Mouse (Mus musculus): ENCODE measurements around the gene Srrm3.

Srrm3 gene

DNA sequence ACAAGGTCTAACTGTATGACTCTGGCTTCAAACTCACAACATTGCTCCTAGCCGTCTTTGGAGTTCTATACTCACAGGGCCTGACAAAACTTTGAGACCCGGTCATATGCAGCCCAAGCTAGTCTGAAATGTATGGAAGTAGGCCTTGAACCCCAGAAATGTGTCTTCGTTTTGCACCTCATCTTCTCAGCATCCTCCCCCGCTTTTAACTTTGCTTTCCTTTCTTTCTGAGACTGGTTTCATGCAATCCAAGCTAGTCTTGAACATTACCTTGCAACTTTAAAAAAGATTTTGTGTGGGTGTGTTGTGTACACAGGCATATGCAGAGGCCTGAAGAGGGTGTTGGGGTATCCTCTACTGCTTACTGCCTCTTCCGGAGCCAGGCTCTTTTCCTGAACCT is 97.6 kb downstream of the Srrm3 start:
- no peak for DNase-seq (ENCODE audit: low read depth)

DNA sequence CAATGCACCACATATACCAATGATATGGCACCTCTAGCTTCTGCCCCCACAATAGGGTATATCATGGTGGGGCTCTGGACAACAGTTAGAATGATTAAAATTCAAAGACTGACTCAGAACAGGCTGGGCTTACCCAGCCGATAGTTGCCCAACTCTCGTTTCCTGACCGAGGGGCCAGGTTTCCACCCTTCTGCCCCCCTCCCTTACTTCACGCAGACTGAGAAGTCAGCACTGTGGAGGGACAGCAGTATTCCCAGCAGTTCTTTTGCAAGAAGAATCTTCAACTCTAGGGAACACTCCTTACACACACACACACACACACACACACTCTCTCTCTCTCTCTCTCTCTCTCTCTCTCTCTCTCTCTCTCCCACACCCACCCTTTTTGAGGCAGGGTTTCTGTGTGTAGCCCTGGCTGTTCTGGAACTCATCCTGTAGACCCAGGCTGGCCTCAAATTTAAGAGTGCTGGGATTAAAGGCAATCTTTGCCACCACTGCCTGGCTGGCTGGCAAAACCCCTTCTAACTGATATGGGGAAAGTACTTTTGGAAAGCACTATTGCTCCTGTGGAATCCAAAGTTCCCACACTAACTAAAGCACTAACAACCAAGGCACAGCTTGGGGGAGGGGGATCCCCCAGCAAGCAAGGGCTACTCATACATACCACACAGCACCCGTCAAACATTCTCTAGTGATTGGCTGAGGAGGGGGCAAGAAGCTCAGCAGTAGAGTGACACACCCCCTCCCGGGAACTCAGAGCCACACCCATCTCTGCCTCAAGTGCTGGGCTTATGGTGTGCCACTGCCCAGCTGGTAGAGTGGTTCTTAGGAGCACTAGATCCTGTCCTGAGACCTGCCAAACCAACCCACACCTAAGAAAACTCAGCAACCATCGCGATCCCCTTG is 98.9 kb downstream of the Srrm3 start:
- DNase-seq (ENCODE audit: low read depth), result no peak

DNA sequence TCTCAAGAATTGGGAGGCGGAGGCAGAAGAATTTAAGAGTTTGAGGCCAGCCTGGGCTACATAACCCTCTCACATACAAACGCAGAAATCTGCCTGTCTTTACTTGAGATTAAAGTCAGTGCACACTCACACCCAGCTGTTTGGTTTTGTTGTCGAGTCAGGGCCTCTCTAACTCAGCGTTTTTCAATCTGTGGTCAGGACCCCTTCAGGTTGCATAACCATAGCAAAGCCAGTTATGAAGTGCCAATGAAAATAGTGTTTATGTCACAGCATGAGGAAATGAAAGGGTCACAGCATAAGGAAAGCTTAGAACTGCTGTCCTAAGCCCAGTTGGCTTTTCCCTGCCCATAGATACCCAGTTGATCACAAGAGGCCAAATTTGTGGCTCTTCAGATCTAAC is 100.2 kb downstream of the Srrm3 start:
- DNase-seq (ENCODE audit: low read depth), result no peak

DNA sequence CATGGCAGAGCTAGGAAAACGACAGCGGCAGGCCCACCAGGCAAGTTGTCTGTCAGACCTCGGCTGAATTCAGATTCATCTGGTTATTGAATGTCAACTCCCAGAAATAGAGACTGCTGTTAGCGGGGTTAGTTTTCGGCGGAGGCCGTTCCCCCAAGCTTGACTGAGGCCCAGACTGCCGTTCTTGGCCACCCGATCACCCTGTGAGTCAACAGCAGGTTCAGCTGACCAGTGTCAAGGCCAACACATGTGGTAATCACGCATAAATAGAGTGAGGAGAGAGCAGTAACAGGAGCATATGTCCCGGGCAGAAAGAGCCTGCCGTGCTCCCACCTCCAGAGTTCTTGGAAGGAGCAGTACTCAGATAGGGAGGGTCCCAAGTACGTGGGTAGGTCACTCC is 100.6 kb downstream of the Srrm3 start:
- DNase-seq (ENCODE audit: low read depth), result no peak

DNA sequence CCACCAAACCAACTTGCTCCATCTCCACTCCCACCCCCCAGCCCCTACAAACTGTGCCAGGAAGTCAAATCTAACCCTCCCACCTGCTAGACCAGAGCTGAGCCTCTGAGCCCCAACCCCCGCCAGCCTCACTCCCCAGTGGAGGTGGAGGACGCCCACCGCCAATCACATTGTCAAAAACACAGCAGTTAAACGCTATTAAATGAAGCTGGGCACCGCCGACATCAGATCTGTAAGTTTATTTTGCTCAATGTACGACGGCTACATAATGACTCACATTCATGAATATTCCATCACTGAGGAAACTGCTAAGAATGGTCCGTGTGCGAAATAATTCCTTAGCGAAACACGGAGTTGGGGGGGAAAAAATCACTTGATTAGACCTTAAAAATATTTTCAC is 101.5 kb downstream of the Srrm3 start:
- DNase-seq (ENCODE audit: low read depth), result no peak

DNA sequence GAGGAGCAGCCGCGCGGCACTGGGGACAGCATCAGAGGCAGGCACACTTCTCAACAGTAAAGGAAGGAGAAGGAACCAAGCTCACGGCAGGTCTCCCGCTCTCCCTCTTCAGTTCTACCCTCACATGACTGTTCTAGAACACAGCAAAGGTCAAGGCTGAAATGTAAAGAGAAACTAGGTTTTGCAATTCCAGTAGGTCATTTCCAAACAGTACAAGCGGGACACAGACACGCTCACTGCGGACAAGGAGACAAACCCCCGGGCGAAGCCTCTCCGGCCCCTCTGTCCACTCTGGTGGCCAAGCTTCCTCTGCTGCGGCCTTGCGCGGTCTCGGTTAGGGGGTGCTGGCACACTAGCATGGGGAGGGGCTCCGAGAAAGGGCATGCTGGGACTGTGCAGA is 102.3 kb downstream of the Srrm3 start:
- DNase-seq (ENCODE audit: low read depth), result no peak

DNA sequence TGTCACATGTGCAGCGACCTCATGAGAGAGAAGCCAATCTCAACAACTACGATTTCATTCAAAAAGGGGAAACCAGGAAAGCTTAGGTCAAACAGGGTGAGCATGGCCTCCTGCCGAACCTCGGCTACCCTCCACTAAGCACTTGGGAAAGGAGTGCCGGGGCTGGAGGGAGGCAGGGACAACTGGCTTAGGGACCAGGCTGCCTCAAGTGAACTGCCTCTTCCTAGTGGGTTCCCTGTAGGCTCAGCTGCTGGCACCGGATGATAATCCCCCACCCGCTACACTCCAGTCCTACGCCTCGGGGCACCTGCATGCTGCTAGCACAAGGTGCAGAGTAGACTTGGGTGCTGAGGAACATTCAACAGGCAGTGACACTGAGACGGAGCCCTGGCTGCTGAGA is 103.0 kb downstream of the Srrm3 start:
- DNase-seq (ENCODE audit: low read depth), result no peak

DNA sequence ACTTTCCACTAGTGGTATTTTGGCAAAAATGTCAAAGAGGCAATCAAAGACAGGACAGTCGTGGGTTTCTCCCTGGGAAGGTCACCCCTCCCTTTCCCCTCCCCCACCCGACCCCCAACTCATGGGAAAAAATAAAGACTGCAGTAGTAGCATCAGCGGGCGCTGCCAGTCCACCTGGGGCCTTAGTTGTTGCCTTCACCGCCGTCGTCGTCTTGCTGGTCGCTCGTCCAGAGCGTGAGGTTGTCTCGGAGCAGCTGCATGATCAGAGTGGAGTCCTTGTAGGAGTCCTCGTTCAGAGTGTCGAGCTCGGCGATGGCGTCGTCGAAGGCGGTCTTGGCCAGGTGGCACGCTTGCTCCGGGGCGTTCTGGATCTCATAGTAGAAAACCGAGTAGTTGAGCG is 104.1 kb downstream of the Srrm3 start:
- no peak for DNase-seq (ENCODE audit: low read depth)

DNA sequence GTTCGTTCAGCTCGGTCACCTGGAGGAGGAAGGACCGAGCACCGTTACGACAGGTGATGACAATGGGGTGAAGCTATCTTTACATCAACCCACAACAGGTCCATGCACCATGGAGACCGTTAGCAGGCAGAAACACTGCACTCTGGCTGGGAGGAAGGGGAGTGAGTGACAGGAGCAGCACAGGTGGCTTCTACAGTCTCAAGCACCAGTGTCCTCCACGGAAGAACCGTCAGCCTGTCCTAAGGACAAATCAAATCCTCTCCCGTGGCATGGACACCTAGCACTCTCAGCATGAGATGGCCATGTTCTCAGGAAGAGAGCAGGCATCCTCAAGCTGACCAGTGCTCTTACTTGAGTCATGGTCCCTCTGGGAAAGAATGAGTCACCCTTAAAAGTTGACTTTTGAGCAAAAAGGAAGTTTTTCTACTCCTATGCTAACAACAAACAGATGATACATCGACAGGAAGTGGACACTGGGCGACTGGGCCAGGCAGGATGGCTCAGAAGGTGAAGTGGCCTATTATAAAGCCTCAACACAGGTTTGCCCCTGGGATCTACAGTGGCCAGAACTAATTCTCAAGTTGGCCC is 105.0 kb downstream of the Srrm3 start:
- no peak for DNase-seq (ENCODE audit: low read depth)

DNA sequence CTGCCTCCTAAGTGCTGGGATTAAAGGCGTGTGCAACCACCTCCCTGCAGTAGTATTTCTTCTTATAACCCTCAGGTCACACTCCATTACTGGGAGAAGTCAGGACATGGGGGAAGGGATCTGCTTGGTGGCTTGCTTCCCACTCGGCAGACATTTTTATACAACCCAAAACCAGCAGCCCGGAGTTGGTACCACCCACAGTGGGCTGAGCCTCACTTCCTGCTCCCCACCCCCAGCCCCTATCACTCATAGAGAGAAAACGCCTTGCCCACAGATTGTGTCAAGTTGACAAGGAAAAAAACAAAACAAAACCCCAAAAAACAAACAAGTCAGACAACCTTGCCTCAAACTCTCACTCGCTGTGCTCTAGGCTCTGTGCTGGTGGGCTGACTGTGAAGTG is 106.5 kb downstream of the Srrm3 start:
- DNase-seq (ENCODE audit: low read depth), result no peak

DNA sequence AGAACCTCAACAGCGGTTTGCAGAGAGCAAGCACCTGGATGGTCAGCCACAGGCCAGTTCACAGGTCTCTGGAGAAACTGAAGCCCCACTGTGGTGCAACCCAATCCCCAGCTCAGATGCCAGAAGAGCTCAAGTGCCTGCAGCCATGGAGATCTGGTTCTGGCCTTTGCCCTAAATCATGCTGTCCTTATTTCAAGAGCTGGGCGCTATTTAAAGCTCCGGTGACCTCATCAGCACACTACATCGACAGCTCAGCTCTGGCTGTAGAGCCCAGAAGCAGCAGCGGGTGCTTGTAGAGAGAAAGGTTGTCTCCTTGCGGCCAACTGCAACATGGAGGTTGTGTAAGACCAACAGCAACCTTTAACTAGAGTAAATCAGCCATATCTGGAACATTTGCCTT is 107.5 kb downstream of the Srrm3 start:
- no peak for DNase-seq (ENCODE audit: low read depth)

DNA sequence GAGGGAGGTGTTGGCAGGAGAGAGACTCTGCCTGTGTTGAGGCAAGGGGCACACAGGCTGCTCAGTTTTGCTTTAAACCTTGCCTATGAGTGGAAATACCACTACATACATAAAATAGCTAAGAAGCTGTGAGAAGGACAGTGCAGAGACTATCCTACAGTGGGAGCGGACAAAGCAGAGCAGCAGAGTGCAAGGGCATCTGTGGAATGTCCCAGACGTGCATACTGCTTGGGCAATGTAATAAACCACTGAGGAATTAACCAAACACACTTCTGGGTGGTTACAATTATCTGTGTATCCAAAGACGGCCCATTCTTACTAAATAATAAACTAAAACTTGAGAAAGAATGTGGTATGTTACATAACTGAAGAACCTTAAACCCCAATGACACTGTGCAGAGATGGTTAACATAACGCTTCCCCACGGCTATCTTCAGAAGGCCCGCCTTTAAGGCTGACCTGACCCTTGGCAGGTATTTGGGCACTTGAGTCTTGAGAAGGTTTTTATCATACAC is 109.4 kb downstream of the Srrm3 start:
- no peak for DNase-seq (ENCODE audit: low read depth)

DNA sequence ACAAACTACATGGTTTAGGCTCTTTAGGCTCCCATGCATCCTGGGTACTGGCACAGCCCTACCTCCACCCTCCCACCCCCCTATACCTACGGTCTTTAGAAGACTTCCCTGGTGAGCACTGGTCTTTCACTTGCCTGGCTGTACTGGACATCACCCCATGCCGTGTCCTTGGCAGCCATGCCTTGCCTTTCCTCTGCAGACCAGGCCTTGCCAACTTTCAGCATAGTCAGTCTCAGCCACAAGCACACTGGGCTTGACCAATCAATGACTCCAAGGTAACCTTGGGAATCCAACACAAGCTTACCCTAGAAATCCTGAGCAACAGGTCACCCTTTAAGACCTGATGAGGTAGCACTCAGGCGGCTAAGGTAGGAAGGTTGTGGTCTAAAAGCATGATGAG is 109.9 kb downstream of the Srrm3 start:
- no peak for DNase-seq (ENCODE audit: low read depth)

DNA sequence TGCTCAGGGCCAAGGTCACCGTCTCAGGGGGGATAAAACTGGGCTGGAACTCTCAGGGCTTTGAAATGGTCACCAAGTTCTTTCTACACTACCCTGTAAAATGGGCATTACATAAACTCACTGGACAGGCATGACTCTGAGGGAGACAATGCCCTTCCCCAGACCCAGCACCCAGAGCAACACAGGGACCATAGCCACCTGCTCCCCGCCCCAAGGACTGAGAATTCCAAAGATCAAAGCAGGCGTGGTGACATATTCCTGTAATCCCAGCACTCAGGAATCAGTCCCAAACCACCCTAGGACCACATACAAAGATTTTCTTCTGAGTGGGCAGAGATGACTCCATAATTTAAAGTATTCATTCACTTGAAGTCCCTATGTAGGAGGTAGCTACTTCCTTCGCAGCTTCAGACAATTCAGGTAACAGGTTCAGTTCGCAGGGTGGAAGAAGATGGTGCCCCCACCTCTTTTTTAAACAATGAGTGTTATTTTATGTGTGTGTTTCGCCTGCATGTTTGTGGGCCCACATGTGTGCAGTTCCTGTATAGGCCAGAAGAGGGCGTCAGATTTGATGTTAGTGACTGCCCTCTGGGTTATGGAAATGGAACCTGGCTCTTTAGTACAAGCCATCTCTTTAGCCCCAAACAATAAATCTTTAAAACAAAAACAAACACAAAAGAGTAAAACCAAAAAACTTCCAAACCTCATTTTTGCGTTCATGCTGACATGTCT is 110.8 kb downstream of the Srrm3 start:
- DNase-seq (ENCODE audit: low read depth), result no peak

DNA sequence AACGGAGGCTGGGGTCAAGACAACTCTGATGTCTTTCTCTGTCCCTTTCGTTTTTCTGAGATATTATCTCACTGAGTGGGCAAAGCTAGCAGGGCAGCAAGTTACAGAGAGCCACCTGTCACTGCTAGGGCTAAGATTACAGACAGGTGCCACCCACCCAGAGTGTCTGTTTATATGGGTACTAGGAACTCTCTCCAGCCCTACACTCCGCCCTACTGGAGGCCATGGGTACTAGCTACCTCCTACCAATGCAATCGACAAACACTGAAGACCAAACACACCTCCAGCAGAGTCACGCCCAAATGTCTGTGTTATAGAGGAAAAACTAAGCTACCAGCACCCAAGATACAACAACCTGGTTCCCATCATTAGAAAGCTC is 111.4 kb downstream of the Srrm3 start:
- no peak for DNase-seq (ENCODE audit: low read depth)

DNA sequence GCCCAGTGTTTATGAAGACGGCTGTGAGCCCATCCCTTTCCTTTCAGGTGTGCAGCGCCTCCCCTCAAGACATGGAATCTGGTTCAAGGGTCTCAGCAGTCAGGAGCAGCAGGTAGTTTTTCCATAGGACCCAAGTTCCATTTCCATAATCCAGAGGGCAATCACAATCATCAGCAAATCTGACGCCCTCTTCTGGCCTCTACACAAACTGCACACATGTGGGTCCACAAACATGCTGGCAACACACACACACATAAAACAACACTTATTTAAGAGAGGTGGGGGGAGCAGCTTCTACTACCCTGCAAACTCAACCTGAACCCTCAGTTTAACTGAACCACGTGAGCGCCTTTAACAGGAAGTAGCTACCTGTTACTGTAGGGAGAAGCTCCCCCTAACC is 111.9 kb downstream of the Srrm3 start:
- no peak for DNase-seq (ENCODE audit: low read depth)

DNA sequence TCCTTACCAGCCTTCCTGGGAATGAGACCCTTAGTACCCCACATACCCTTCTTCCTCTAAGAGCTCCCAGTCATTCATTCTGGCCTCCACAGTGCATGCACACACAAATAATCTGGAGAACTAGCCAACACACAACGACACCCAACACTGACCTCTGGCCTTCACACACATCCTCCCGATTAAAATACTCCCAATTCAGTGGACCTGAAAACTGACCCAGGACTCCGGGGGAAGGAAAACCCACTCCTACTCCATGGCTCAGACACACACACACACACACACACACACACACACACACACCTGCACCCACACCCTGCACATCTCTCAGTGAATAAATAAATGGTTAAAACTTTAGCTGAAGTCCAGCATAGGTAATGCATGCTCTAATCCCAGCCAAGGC is 113.2 kb downstream of the Srrm3 start:
- DNase-seq (ENCODE audit: low read depth), result no peak

DNA sequence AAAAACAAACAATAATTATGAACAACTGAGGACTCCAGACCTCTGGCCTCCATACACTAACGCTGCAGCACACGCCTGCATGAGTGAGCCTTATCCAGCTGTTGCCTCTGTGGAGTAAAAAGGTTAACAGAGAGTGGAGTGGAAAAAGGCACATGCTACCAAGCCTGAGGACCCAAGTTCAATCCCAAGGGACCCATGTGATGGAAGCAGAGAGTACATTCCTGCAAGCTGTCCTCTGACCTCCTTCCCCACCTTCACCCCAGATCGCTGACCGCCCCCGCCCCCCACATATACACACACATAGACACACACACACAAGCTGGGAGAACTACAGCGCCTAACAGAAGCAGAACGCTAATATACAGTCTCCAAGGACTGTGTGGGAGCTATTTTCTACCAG is 117.2 kb downstream of the Srrm3 start:
- DNase-seq (ENCODE audit: low read depth), result no peak
